Mouse (Mus musculus) small intestine, adult 2 months (tissue): ENCODE results near the gene Osgin1.

Experiments used
- CTCF ChIP-seq: fragments of 200-500 bp; IDR thresholded peaks from 2 replicates; pipeline ENCODE4 v1.5.1; 2012; ENCODE audit warnings: low read depth, mild to moderate bottlenecking, control low read depth, inconsistent platforms, low read length, moderate library complexity, mixed read lengths; ENCODE audit not compliant: insufficient replicate concordance, insufficient read length; ENCODE audit errors: extremely low read depth
- POLR2A ChIP-seq: fragments of 200-500 bp; IDR thresholded peaks from 2 replicates; pipeline ENCODE4 v1.6.1; 2012; ENCODE audit warnings: low read depth, mild to moderate bottlenecking, control low read depth, inconsistent platforms, low read length, moderate library complexity

- TF ChIP-seq POLR2A (no peak), CTCF (no peak)
Observed at GRCm38 (mm10) chr8:119400904-119401303, 33.0 kb upstream of the Osgin1 start.
